Mouse (Mus musculus) retina, postnatal 7 days (tissue): ENCODE measurements at regions not wholly inside any gene's neighbourhood (a gene's known extent, or its start where the extent isn't known, plus 50 kb on each side); places are given as distances from the start of the nearest gene placed in this dataset.

ENCODE experiments used
- DNase-seq: peaks from one replicate; pipeline ENCODE4 v3.0.0-alpha.2; 2012; ENCODE audit warnings: low read depth, low spot score

DNA sequence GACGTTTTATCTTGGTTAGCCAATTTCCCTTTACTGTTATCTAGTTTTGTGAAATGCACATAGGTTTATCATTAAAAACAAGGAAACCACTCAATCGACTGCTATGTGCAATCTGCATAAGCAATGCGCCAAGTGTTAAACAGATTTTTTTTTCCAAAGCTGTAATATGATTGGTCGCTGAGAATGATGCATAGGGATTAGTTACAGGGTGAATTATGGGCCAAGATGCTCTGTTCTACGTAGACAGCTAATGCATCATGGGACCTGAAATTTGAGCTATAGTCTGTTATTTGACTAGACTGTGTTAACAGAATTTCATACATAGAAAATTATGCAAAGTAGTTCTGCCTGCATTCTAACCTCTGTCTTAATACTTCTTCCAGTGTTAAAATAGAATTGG is 284.0 kb downstream of the Basp1 start:
- no peak for DNase-seq

DNA sequence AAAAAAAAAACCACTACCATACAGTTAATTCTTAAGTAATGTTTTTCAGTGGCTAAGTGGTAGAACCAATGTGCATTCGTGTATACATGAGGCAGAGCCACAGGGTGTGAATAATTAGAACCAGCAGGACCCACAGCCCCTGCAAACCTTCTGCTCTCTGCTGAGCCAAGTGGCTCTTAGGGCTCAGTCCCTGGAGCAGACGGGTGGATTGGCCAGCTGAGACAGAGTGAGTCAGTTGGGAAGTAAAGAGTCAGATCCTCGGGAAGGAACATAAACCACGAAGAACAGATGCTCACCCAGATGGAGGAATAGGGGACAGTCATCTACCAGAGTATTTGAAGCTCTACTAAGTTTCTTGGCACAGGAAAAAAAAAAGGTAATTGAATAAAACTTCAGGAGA is 293.1 kb downstream of the Basp1 start:
- DNase-seq: no peak

DNA sequence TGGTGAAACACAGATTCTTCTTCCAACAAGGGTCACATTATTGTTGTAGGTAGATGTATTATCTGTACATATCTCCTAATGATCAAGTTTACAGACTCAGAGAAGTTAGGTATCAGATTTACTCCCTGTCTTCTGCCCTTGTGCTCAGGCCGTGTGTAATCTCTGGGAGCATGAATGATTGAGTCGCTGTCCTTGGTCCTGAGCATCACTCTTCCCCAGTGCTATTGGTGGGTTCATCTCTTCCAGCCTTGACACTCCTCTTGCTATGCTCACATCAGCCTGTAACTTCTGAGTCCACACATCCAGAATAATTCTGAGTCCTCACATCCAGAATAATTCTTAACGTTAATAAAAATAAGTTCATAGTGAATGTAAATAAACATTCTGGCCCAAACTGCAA is 295.6 kb downstream of the Basp1 start:
- DNase-seq: no peak

DNA sequence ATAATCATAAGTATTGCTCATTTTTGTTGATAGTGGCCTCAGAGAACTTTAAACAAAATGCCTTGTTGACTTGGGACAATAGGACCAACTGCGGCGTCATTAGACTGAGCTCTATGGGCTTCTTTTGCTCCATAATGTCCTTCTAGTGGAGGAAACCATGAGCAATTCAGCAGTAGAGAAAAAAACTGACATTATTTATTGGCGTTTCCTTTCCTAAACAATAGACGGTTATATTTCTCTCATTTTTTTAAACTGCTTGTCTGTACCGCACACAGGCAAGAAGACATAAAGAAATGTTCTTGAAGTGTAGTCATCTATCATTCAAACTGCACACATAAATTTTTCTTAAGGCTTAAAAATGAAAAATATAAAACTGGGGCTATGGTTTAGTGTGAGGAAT is 310.8 kb downstream of the Basp1 start:
- DNase-seq: no peak

DNA sequence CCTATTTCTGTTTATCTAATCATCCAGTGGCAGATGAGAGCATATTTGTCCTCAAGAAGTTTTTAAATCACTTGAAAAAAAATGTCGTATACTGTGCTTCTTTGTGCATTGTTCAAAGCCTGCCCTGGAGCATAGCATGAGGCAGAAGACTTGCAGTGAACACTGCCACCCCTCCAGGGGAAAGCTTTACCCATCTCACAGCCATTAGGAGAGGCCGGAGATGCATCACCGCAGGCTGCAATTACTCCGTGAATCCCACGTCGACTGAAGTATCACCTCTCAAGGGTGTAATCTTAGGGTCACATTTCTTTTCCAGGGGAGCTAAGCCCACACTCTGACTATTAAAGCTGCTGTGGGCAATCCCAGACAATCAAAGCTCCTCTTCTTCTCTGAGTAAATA is 319.8 kb downstream of the Basp1 start:
- no peak for DNase-seq

DNA sequence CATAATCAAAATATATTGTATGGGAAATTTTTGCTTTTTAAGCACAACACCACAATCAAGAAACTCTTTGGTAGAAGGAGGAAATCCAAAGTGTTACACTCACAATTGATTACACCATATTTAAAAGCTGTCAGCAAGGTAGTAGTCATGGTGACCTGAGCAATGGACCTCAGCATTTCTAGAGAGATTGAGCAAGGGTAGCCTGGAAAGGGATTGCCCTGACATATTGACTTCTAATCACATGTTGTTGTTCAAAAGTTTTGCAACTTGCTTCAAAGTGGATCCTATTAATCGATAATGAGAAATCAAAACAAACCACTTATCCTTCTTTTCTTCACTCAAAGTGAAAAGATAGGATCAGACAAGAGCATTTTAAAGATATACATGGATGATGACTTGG is 343.9 kb downstream of the Basp1 start:
- no peak for DNase-seq

DNA sequence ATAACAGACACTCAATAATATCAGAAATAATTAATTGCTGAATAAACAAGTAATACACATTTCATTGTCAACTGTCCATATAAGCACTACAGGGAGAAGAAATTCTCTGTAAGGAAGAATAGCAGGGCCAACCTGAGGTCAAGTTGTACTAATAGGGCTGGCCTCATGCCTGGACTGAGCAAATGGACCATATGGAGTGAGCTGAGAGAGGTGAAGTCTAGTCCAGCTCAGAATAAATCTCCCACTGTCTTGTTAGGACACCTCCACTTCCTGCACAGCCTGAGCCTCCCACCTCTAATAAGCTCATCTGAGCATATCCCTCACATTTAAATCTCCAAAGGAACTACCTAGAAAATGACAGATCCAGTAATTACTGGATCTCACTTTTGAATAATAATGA is 354.2 kb downstream of the Basp1 start:
- no peak for DNase-seq

DNA sequence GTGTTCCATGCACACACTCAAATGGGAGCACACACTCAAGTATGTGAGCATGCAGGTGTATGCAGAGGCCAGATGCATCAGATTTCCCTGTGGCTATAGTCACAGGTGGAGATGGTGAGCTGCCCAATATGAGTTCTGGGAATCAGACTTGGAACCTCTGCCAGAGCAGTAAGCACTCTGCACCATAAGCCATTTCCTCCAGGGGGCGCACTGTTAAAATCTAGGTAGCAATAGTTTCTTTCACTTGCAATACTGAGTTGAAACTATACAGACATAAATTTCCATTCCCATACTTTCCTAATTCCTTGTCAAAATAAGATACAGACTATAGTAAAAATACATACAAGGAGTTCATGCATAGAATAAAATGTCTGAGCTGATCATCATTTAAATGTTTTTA is 365.7 kb downstream of the Basp1 start:
- peak; percentile 29 for DNase-seq

DNA sequence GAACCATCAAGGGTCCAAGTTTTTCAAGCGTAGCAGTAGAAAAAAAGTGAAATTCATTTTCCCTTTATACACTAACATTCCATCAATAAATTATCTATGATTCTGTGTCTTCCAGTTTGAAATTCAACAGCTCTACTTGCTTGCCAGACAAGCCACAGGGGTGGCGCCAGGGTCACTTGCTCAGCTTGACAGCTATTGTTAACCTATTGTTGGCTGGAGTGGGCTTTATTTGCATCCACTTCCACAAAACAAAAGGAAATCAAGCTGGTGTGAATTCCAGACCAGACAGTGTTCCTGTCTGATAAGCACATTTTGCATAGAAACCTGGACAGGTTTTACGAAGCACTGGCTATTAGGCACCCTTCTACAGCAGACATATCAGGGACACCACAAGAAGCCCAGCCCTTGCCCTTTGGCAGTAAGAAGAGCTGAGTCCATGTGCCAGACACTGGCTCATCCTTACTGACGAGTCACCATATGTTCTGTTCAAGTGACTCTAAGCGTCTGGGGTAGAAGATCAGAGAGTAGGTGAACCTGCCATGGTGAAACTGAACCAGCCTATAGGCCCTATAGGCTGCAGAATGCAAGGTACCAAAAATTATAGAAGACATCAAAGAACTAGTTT is 366.9 kb downstream of the Basp1 start:
- no peak for DNase-seq

DNA sequence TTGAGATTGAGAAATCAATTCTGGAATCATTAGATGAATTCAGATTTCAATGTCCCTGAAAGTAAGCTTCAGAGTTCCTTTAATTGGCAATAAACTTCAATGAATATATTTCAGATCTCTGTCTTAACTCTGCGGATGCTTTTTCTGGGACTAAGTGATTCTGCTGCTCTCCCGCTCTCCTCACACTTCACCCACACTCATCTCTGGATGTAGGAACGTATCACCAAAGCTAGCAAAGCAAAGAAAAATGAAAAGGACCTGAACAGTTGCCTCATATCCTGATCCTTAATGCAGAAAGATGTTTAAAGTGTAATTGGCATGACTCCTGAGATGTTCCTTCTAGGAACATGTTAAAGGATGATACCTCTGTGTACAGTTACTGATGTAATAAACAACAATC is 377.3 kb downstream of the Basp1 start:
- no peak for DNase-seq

DNA sequence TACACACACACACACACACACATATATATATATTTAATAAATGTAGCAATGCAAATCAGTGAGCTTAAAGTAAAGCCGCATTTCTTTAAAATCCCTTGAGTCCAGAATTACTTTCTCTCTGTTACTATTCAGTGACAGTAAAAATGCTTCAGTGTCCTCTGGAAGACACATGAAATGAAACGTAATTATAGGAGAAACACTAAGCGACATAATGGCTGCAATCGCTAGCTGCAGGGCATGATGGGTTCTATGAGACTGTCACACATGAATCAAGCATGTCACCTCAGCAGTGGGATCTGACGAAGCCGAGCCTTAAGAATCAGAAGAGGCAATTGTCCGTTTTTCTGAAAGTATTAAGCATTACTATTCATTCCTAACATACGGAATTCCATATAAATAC is 385.7 kb downstream of the Basp1 start:
- DNase-seq: no peak

DNA sequence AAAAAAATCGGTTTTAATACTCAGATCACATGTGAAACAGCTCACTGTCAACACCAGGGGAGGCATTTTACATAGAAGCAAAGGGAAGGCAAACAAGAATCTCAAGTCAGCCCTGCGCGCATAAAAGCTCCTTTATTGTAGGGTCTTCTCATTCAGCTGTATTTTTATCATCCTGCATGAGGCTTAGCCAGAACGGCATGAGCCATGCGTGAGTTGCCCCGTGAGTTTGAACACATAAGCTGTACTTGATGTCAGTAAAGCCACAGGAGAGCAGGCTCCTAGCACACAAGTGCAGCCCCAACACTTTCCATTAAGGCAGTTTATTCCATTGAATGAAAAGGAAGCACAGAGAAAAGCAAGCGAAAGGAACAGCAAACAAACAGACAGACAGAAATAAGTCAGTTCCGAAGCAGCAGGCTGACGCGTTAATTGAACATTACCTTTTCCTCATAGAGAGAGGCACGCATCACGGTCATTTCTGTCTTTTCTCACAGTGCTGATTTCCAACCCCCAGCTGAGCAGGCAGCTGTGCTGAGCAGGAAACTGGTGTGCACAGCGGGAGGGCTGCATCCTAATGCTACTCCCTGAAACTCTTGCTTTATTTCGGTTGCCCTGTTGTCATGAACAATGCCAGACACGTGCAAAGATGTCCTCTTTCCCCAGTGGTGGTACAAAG is 386.6 kb downstream of the Basp1 start:
- no peak for DNase-seq

DNA sequence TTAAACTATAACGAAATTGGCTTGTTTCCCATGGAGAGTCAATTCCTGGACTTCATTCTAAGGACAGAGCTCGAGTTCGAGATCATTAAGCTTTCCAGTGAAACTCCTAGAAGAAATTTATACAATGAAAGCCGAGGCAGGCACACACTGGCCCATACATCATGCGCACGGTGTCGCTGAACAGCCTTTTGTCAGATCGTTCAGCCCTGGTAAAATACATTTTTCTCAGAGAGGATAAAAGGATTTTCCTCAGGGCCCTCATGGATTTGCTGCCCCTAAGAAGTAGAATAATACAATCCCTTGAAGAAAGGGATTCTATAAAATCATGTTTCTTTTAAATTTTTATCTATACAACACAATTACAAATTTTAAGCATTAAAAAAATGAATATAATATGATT is 387.2 kb downstream of the Basp1 start:
- DNase-seq: no peak

DNA sequence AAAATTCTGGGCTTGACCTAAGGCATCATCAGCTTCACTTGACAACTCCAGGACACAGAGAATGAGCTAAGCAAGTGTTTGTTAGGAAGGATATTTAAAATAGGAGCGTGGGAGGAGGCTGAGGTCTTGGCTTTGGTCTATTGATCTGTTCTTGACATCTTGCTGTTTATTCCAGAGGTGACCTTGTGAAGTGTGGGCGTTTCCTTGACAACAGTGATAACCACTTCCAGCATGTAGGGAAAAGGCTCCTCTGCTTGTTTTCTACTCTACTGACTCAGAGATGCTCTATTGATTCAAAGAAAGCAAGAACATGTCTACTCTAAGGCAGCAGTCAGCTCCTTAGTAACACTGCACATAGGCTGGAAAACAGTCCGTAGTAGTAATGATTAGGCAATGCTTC is 392.6 kb downstream of the Basp1 start:
- no peak for DNase-seq

DNA sequence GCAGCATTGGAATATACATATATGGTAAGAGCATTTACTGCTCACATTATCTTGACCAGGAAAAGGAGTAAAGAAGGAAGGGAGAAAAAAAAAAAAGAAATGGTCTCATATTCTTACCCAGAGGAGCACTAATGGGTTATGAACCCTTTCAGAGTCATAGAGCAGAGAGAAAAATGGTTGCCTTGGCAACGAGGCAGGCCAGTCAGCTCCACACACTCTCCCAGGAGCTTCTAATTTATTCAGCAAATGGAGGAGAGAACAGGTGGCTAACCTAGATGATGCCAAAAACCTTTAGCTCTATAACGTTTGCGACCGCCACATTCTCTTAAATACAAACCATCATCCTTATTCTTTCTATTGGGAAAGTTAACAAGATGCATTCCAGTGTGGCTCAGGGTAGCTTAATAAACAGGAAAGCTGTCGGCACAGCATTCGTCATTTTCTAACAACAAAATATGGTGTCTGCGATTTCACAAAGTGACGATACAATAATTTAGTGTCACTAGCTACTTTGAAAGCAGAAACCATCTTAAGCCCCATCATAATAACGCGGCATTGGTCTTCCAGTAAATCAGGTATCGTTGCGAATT is 394.1 kb downstream of the Basp1 start:
- no peak for DNase-seq

DNA sequence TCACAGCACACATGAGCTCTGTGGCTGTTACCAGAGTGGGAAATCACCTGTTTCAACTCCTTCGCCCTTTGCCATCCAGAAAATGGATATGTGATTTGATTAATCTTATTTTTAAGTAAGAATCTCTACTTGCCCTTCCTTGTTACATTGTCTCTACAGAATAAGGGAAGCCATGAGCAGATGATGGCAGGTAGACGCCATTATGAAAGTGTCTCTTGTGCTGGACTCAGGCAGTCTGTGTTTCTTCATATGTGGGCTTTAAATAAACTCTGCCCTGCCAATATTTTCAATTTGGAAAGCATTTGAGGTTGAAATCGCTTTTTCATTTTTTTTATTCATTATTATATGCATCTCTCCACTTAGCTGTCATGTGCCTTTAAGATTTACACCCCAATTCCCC is 394.6 kb downstream of the Basp1 start:
- DNase-seq: no peak

DNA sequence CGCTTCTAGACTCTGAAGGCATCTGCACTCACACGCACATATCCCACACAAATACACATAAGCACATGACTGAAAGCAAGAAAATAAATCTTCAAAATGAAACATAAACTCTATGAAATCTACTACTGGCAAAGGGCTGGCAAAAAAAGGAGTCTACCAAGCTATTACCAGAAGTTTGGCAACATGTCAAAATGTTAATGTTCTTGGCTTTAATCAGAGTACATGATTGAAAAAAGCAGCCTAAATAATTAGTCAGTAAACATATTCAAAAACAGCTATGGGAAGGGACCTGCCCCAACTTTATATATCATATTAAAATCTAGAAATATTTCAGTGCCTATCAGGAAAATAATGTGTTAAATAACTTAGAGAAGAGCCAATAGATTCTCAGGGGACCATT is 405.8 kb downstream of the Basp1 start:
- DNase-seq: no peak

DNA sequence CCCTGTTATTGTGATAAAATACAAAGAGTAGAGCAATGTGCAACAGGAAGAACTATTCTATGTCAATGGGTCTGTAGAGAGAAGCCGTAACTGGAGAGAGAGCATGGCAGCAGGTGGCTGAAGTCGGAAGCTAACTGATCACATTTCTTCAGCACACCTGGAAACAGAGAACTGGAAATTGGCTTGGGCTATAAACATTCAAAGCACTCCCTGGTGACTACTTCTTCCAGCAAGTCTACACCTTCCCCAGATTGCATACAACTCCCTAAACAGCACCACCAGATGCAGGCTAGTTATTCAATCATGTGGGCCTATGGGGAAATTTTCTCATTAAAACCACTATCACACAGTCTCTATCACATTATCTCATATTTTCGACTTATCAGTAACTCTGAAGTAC is 413.4 kb downstream of the Basp1 start:
- no peak for DNase-seq

DNA sequence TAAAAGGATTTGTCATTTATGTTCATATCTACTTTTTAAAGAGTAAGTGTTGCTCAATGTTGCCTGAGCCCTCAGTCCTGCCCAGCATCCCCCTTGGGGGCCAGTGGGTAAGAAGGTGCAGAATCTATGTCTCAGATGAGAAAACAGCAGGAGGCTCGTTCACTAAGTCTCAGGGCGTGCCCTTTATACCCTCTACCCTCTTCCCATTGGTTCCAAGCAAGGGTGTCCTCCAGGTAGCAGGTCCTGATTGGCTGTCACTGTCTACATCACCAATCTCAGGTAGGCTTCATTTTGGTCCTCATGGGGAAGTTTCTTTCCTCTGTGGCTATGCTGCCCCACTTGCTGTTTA is 420.3 kb downstream of the Basp1 start:
- DNase-seq: no peak

DNA sequence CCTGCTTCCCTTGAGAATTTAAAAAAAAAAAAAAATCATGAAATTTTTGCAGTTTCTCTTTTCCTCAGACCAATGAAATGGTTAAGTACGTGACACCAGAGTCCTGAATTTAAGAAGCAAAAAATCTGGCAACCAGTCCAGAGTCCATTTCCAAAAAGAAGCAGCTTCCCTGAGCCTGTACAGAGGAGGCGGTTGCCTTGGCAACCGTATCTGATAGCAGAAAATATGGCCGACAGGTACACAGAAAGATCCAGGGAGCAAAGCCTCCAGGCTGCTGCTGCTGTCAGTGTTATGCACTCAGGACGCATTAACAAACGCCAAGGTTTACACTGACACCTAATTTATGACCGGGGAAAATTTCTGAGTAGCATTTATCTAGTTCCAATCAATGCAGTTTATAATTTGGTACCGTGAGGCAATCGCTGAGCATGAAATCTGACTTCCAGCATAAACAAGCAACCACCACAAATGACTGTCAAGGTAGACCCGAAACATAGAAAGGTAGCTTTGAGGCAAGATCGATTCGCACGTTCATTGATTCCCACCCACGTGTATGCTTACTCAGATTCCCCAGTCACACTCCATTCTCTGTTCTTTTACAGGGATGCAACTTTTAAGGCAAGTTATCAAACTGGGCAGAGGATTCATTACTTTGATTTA is 420.8 kb downstream of the Basp1 start:
- DNase-seq: no peak

DNA sequence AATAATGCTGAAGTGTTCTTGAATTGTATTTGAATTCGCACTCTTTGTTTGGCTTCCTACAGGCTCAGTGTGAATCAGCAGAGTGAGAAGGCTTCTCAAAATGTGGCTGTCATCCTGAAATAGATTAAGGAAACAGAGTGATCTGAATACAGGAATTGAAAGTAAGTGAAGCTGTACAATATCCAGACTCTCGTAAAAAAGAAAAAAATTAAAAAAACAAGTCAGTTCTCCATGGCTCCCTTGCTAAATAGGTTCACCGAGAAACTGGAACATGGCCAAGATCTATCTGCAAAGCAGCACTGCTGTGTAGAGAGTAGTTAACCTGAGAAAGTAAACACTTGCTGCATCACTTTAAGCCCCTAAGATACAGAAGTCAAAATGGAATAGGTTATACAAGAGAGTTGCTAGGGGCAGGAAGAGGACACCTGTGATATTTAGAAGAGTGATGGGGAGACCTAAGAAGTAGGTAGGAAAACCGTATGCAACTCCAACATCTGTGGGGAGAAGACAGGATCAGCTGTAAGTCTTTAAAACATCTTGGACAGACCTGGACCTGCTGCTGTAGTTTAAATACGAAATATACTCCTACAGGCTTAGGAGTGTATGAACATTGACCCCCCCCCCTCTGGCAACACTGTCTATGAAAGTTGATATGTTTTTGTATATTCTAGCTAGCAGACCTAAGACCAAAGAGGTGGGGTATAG is 423.3 kb downstream of the Basp1 start:
- DNase-seq: no peak

DNA sequence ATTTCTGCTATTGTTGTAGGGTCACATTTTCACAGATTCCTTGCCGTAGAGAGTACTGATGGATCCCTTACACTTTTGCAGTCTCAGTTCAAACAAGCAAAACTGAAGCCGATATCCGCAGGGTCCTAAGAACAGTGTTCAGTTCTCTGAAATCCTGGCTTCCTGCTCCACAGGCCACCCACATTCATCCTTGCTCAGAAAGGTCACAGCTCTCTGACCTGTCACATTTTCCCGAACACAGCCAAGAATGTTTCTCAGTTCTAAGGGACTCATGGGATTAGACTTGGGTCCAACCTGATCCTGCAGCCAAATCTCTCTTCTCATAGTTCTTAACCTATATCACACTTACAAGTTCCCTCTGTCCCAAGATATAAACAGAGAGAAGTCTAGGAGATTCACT is 432.7 kb downstream of the Basp1 start:
- no peak for DNase-seq

DNA sequence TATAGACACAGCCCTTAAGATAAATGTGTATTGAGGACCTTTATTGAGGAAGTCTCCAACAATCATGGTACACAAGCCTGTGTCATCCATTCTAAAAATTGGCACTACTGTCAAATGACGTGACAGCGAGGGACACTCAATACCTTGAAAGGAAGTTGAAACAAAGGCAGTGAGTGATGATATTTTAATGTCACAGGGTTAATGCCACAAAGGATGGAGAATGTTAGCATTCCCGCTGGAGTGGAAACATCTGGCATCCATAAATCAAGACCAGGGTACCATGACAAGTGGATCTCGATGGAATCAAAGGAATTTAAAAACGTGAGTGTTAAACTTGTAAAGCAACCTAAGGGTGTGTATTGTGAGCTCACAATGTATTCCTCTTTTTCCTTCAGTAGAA is 441.5 kb downstream of the Basp1 start:
- no peak for DNase-seq
